Mouse (Mus musculus) heart, adult 2 months (tissue): ENCODE data around the gene Fam204a.

Experiments used
- CTCF ChIP-seq: fragments of 200-600 bp; IDR thresholded peaks from 2 replicates; pipeline ENCODE4 v1.8.1; 2022; ENCODE audit warnings: antibody characterized with exemption, mild to moderate bottlenecking, moderate library complexity
- EP300 ChIP-seq: fragments of 200-500 bp; IDR thresholded peaks from 2 replicates; pipeline ENCODE4 v1.6.1; 2011; ENCODE audit warnings: low read depth, low read length, control low read depth; ENCODE audit not compliant: insufficient read depth
- POLR2A ChIP-seq: fragments of 200-500 bp; IDR thresholded peaks from 2 replicates; pipeline ENCODE4 v1.6.1; 2011; ENCODE audit warnings: mild to moderate bottlenecking, low read depth, low read length, control low read depth; ENCODE audit not compliant: insufficient read depth

- TF ChIP-seq CTCF (no peak), EP300 (no peak), POLR2A (no peak)
These were observed 66.7 kb downstream of the Fam204a start for GRCm38 (mm10) chr19:60159827-60160226.
